Mouse (Mus musculus): Measurements from ENCODE around the gene Parp11.

The Parp11 gene

DNA sequence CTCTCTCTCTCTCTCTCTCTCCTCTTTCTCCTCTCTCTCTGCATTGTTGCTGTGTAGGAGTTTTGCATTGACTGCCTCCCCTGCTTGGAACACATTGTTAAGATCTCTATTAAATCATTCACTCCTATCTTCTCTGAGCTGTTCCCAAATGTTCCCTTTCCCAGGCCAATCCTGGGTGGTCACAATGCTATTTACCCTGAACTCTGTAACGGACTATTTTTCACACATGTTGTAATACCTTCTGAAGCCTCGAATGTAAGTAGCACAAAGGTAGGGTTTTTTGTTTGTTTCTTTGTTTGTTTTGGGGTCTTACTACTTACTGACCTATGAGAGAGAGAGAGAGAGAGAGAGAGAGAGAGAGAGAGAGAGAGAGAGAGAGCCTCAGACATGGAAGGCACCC, 2.2 kb downstream of the Parp11 start:
- no peak for DNase-seq

DNA sequence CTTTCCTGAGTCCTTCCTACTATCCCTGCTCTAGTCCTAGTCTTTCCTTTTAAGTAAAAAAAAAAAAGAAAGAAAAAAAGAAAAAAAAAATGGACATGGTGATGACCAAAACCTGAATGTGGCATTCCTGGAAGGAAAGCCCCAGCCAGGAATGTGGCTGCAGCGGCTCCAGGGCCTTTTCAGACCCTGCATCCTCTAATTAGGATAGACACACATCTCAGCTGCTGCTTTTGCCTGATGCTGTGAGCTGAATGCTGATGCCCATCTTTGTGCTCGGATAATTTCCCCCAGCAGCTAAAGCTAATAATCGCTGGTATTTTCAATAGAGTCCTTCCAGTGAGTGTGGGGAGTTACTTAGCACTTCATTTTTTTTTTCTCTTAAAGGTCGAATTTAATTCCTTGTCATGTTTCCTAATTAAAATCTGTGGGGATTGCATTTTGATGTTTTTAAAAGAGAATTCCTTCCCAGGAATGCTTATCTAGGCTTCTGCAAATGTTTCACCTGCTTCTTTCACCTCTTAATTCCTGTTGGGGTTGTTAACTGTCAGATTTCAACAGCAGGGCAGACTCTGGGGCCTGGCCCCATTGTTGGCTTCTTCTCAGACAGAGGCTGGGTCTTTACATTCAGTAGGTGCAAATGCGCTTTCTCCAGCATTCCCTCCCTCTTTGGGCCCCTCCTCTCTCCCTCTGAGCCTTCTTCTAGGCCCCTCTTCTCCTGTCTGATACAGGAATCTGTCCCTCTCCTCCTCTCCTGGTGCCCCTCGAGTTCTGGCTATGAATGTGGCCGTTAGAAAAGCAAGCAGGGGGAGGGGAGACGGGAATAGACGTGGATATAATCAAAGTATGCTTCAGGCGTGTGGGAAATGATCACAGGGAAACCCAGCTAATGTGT, 3.1 kb downstream of the Parp11 start:
- DNase-seq = no peak

DNA sequence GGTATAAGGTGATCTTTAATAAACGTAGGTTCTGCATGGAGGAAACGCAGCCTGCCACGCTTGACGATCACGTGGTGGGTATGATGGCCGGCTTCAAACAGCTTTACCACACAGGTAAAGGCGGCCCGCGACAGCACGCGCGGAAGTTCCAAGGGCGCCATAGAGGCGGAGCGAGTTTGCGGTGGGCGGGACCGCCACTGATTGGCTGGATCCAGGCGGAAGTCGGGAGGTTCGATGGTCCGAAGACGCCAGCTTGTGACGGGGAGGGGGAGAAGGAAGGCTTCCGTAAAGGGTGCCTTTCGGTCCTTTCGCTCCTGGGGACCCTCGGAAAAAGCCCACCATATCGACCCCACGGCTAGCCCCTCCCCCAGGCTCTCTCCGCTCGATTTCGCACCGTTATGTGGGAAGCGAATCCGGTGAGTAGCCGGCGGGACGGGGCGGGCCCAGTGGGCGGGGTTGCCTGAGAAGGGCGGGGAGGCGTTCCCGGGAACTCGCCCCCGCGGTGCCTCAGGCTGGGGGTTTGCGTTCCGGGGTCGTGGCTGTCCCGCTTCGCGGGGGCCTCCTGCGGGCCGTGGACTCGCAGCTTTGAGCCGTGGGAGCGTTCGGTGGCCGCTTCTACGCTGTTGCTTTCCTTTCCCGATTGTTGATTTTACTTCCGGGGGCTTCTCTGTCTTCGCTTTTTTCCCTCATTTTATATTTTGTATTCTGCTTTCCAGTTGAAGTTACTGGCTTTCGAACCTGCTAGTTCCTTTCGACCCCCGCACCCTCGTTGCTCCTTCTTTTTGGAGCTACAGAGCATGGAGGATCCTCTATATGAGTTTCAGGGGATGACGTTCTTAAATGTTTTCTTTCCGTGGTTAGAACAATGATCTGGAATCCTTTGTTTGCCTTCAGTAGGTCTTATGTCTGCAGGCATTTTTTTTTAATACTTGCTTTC, 7.0 kb downstream of the Parp11 start:
- peak; percentile 94 for DNase-seq

DNA sequence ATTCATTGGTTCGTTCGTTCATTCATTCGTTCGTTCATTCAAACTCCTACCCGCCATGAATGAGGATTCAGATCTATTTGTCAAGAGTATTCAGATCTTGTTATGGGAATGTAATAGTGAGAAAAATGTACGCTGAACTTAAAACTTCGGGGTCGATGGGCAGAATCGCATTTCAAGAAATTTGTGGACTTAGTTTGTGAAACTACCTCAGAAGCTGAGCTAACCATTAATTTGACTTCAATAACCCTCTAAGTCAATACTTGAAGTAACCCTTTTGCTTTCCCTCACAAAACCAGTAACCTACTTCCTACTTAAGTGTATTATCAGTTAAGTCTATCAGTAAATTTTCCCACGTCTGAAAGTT, 7.7 kb downstream of the Parp11 start:
- DNase-seq = no peak

DNA sequence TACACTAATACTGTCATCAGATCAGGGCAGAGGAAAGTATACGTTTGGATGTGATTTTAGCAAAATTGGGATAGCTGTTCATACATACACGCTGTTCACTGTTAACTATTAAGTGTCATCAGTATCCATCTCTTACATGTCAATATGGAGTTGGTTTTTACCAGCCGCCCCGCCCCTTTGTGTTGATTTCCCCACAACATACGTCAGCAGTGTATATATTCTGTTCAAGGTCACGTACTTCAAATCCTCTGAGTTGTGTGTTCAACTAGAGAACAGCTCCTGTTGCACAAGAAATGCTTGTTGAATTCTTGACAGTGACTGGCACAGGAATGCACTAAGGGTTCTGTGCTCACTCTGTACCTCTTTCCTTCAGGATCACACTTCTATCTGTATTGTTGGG, 8.2 kb downstream of the Parp11 start:
- DNase-seq = no peak

DNA sequence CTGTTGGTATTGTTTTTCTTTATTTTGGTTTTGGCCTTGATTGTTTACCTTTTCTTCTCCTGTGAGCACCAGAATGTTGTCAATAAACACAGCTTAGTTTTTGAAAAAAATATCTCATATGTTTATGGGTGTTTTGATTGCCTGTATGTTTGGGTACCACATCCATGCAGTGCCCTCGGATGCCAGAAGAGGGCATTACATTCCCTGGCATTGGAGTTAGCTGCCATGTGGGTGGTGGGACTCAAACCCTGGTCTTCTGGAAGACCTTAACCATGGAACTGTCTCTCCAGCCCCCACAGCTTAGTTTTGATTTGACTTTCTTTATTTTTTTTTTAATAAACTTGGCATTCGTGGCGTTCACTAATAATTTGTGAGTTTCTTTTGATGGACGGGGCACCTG, 8.8 kb downstream of the Parp11 start:
- no peak for DNase-seq

DNA sequence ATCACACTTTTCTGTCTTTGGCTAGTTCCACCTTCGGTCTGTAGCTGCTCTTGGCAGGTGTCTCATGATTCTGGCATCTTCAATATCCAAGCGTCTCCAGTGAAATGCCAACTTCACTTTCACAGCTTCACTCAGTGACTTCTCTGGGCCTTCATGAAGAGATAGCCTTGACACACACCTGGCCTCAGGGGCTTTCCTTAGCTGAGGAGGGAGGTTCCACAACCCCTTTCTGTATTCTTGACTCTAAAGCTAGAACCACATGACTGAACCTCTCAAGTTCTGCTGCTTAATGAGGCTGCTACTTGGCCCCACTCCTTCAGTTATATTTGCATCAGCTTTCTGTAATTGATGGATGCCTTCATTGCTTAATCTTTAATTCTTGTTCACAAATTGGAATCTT, 10.1 kb downstream of the Parp11 start:
- DNase-seq = no peak

DNA sequence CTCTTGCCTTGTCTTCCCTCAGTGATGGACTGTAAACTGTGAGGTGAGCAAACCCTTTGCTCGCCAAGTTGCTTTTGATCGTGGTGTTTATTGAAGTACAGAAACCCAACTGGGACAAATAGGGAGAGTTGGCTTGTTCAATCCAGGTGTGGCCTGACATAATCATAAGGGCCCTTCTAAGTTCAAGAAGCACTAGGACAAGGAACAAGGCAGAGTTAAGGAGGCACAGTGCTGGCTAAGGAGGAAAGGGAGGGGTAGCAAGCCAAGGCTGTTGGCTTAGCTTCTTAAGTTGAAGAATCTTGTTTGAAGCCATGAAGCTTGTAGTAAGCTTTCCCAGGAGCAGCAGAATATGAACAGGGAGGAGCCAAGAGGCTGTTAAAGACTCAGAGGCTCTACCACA, 13.1 kb downstream of the Parp11 start:
- DNase-seq = no peak

DNA sequence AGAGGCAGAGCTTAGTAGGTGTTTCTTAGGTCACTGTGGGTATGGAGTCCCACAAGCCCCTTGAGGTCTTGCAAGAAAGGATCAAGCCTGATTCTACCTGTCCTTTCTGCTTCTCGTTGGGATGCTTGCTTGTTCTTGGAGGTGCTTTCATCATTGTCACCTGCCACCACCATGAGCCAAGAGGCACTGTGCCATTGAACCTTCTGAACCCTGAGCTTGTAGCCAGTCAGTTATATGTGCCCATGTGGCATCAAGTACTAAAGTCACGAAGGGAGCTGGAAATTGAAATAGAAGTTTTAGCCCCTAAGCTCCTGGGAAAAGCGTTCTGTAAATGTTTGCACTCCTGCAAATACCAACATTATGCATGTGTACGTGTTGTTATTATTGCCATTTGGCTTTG, 14.9 kb downstream of the Parp11 start:
- DNase-seq = no peak

DNA sequence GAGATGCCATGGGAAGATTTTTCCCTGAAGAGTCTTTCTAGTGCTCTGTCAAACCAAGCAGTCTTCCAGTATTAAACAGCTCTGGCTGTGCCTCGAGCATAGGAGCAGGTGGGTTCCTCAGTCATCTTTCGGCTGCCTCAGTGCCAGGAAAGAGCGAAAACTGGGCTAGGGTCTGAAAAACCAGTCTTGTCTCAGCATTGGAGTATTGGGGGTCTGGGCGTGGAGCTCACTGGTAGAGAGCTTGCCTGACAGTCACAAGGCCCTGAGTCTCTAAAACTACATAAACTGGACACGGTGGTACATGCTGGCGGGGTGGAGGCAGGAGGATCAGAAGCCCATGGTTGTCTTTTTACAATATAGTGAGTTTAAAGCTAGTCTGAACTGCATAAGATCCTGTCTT, 15.6 kb downstream of the Parp11 start:
- DNase-seq = no peak

DNA sequence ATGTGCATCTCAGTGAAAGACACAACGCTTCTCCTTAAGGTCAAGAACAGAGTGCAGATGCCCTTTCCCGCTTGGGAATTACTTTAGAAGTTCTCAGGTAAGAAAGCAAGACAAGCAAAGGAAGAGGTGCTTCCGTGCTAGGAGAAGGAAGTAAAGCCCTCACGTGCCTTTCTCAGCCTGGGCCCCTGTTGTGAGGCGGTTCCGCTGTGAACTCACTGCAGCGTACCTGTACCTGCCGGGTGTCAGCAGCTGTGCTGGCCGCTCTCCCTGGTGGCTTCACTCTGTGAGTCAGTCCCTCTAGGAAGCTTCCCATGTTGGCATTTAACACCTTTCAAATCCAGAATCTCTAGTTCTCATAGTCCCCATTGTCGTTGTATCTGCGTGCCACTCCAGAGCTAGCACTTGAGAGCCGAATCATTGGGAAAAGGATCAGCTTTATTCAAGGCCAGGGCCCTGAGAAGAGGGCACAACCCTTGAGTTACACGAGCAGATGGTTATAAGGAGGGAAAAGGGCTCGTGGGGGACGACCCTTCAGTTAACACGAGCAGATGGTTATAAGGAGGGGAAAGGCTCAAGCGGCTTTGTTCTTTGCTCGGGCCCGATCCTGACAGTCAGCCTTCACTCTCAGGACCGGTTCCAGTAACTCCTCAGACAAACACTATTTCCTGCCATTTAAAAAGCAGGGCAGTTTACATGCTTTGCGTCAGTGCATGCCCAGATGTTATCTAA, 16.8 kb downstream of the Parp11 start:
- no peak for DNase-seq

DNA sequence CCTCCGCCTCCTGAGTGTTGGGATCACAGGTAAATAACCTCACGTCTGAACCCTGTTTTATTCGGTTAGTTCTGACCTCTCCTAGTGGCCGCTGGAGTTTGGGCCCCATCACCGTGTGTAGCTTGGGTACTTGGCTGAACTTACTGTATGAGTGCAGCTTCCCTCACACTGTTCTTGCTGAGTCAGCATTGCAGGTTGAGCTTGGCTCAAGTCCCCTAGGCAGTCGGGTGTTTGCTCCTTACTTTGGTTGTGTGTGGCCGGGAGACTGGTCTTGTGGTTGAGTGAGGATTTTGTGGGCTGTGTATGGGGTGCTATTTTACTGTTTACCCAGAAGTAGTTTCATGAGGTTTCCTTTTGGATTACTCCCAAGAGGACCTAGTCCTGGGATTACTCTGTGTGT, 17.9 kb downstream of the Parp11 start:
- no peak for DNase-seq

DNA sequence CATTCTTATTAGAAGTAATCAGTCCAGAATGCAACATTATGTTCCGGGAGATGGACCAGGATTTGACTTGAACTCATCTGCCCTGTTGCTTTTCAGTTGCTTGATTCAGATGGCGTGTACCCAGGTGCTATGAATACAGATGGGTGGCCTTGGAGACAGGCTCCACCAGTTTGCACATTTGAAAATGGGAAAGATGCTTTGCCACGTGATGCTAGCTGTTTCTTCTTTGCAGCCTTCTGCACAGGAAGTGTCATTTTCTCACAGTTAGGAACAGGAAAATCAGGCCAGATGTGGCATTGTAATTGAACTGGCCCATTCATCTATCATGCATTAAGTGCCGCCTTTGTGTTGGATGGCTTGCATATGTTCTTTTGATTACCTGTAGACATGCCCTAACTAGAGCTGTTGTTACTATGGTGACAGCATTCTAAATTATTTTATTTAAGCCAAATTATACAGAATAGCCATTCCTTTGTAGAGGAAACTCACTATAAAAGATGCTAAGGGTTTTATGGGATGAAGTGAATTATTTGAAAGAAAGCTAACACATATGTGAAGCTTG, 20.2 kb downstream of the Parp11 start:
- DNase-seq = no peak

DNA sequence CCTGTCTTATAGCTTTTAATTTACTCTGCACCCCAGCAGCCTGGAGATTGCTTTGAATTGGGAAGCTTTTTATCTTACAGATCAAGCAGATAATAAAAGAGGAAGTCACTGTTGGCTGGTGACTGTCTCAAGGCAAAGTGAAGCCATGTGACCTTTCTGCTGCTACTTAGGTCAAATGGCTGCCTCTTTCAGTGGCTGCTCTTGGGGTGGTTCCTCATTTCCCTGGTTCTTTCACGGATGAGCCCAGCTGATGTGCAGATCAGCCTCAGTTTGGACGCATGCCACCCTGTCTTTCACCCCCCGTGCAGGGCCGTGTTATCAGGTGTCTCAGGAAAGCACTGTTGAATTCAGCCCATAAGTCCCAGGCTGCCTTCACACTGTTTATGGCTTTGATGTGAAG, 25.4 kb downstream of the Parp11 start:
- DNase-seq = no peak

DNA sequence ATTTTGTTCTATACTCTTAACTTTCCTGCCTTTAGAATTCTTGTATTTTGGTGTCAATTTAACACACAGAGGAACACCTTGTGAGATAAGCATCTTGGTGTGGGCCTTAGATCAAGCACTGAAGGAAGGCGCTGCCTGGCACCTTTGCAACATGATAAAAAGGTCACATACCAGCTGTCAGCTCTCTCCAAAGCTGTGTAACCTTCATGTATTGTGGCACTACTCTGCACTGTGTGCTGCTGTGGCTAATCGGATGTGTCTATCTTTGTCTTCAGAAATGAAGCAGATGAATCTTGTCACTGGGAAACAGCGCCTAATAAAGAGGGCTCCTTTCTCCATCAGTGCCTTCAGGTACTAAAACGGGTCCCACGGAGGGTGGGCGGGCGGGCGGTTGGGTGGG, 27.3 kb downstream of the Parp11 start:
- DNase-seq = no peak

DNA sequence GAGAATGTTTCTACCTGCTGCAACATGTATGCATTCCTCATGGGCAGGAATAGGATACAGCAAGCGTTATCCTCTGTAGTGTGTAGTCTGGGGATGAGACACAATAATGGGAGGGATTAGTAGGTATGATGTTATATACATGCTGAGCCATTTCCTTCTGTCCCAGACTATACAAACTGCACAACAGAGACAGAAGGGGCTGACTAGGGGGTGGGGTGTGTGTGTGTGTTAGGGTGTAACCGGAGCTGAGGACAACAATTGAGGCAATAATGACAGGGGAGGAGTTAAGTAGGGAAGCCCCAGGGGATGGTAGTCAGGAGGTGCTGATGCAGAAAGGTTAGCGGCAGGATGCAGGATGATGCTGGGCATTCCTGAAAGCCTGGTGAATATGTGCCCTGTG, 28.6 kb downstream of the Parp11 start:
- no peak for DNase-seq

DNA sequence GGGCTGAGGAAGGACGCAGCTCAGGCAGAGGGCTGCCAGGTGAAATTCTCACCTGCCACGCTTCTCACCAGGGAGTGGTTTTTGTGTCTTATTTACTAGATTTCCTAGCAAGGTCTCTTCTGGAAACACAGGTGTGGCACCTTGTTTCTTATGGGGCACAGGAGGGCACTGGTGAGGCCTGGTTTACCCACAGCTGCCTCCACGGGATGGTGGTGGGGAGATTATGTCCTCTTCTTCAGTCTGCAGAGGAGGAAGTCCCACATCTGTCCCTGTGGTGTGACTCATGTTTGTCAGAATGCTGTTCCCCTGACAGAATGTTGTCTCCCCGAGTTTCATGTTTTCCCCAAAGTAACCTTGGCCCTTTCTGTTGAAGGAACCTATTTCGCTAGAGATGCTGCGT, 44.4 kb downstream of the Parp11 start:
- no peak for DNase-seq

DNA sequence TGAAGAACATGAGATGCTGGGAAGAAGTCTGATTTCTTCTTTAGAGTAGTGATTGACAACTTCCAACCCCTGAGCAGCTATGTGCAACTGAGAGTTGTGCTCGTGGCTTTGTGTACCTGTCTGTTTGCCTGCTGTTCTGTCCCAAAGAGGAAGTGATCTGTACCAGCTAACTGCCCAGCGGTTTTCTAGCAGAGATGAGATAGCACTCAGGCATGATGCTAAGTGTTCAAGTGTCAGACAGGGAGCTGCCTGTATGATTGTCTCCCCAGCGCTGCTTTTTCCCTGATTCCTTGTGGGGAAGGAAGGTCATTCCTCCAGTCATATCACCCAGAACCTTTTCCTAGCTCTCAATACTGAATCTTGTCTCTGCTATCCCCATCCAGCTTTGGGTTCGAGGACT, 45.9 kb downstream of the Parp11 start:
- DNase-seq = no peak

DNA sequence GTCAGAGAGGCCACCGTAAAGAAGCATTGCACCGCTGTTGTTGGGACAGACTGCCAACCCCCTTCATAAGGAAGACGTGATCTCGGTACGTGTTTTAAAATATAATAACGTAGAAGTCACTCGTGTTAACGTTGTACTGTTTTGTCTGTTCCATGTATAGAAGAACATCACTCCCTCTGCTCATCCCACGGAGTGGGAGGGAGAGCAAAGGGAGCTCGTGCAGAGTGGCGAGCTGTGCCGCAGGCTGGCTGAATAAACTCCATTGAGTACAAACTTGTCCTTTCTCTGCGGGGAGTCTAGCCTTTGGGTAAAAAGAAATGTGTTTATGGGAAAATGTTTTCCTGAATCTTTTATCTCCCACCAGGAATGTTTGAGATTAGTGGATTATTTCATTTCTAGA, 47.1 kb downstream of the Parp11 start:
- DNase-seq = no peak

DNA sequence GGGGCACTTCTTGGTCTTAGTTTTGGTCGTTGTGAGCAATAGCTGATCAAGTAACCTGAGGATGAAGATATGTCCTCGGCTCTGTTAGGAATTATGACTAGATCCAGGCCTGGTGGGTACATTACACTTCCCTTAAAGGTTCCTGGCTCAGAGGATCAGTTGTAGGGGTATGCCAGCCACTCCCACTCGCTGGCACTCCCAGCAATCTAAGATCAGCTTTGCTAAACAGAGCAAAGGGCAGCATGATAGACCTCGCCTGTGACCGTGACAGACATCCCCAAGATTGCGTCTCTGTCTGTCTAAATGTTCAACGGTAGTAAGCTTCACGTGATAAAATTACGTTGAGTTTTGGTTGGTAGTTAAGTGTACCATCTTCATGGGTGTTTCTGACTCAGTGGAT, 47.7 kb downstream of the Parp11 start:
- DNase-seq = no peak

DNA sequence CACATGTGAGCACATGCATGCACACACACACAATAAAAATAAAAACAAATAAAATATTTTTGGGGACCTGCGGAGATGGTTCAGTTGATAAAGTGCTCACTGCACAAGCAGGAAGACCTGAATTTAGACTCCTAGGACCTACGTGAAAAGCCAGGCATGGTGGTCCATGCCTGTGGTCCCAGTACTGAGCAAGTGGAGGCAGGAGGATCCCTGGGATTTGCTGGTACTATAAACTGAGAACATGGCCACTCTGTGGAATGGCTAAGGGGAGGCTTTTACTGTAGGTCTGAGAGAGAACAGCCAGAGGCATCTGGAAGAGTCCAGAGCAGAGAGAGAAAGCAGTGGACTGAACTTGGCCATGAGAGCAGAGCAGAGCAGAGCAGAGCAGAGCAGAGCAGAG, 48.6 kb downstream of the Parp11 start:
- DNase-seq = no peak

DNA sequence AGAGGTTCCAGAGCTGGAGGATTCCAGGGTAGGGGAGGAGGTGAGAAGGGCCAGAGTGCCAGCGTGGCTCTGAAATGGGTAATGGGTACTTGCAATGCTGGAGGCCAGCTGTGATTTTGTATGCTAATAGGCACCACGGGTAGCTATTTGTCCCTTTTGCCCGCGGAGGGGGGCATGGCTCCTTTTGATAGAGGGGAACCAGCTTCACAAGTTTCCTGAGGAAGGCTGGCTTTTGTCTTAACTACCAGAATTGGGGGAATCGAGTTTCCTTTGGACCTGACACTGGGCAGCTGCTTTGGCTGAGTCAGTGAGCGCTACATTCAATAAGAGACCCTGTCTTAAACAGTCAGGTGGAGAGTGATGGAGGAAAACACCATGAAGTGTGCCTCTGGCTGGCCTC, 49.2 kb downstream of the Parp11 start:
- no peak for DNase-seq
